Mouse (Mus musculus): ENCODE data around the gene Sept4. TPM values are rescaled to one million over a fixed set of nuclear protein-coding genes. Genes with fewer than 3 reads are reported as not detected.

Gene Sept4
- 962 and 1,033 TPM in 2 replicates for polyA plus RNA-seq (2012; rRNA removed)

DNA sequence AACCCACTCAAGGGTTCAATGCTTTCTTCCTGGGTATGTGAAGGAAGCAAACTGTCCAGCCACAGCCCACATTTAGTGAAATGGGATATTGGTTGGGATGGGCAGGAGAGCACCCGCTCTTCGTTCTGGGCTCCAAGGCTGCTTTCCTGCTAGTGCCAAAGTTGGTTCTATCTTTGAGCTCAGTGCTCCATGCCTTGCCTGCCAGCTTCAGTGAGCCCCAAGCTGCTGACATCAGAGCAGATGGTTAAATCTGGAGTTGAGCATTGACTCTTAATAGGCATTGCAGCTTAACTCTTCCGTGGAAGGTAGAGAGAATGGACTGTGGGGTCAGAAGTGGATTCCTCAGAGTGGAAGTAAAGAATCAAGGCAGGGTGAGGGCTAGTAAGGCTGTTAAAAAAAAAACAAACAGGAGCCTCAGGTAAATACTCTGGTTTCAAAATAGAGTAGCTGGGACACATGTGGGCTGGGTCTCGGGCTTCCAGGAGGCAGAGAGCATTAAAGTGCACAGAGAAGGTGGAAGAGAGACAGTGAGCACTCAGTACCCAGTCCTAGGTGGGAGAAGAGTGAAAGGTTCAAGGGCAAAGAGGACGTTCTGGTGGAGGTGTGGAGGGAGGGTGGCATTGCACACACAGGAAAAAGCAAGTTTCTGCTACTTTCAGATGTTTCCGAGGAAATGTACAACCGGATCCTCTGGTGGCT lies at the start of gene Sept4:
Sept4 (plus strand) TSS at position 649 of the 699 bp plus-strand sequence.
- no peak for TF ChIP-seq POLR2A (IDR thresholded peaks at IDR 0.05; ENCODE audit: borderline replicate concordance, insufficient read depth, low read length)
- no peak for TF ChIP-seq CTCF (IDR thresholded peaks at IDR 0.05; ENCODE audit: borderline replicate concordance, insufficient read depth, low read depth, low read length)
- 58% methylated on average over 7 of the region's 7 CpGs for WGBS
- no peaks in the 10 kb centered on the region for H3K4me1 ChIP-seq (ENCODE audit: control insufficient read depth, insufficient read depth, low read length)
- no peak for DNase-seq
- H3K4me3 ChIP-seq (replicated peaks; ENCODE audit: insufficient read depth, low read depth, low read length), result no peak within 1 kb of the TSS
- H3K27ac ChIP-seq (ENCODE audit: insufficient read depth, low read length), result no peak within 1 kb of the TSS
- no peaks in the 10 kb centered on the region for H3K27me3 ChIP-seq (ENCODE audit: control insufficient read depth, insufficient read depth, low read length)

DNA sequence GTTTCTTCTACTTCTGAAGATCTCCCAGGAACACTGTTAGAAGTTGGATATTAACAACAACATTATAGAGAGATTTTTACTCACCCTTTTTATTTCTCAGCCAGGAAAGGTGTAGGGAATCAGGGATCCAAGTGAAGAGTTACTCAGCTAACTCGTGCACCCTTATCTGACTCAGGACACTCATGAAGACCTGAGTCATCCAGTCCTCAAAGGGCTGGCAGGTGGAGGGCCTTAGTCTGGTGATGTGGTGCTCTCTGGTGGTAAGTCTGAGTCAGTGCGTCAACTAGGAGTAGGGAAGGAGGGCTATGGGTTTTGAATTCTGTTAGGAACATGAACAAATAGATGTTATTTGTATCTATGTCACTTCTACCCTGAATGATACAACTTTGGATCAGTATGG lies 49.4 kb upstream of the Sept4 start:
- H3K27ac ChIP-seq (ENCODE audit: insufficient read depth, low read length), result no peak overlapping the region
- H3K4me1 ChIP-seq (ENCODE audit: control insufficient read depth, insufficient read depth, low read length), result no peaks in the 10 kb centered on the region; the same call in 1 of the 2 replicates
- no peak for TF ChIP-seq POLR2A (IDR thresholded peaks at IDR 0.05; ENCODE audit: borderline replicate concordance, insufficient read depth, low read length)
- peak; percentile 75 for TF ChIP-seq CTCF (IDR thresholded peaks at IDR 0.05; ENCODE audit: borderline replicate concordance, insufficient read depth, low read depth, low read length)
- H3K4me3 ChIP-seq (replicated peaks; ENCODE audit: insufficient read depth, low read depth, low read length), result no peak overlapping the region
- peak; percentile 20 to 51 for DNase-seq
- no peaks in the 10 kb centered on the region for H3K27me3 ChIP-seq (ENCODE audit: control insufficient read depth, insufficient read depth, low read length)
- WGBS, result 14% methylated on average over 2 of the region's 2 CpGs

DNA sequence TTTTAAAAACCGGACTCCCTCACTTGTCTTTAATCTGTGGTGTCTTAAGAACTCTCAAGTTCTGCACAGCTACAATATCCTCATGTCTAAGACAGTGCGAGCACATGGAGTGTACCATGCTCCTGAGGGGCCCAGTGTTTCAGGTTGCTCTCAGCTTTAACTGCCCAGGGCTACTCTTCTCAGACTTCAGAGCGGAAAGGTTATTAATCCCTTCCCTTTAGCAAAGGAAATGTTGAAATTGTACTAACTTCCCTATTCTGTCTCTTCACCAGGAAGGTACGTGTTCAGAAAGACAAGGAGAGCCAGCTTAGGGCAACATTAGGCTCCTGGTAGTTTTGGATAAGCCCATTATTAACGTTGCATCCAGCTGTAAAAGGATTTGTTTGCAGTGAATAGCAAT lies 45.2 kb upstream of the Sept4 start:
- no peaks in the 10 kb centered on the region; the same call in 1 of the 2 replicates for H3K4me1 ChIP-seq (ENCODE audit: control insufficient read depth, insufficient read depth, low read length)
- DNase-seq, result no peak
- no peak overlapping the region for H3K27ac ChIP-seq (ENCODE audit: insufficient read depth, low read length)
- H3K27me3 ChIP-seq (ENCODE audit: control insufficient read depth, insufficient read depth, low read length), result no peaks in the 10 kb centered on the region
- WGBS, result 85% methylated on average over 5 of the region's 5 CpGs
- no peak overlapping the region for H3K4me3 ChIP-seq (replicated peaks; ENCODE audit: insufficient read depth, low read depth, low read length)
- TF ChIP-seq CTCF (IDR thresholded peaks at IDR 0.05; ENCODE audit: borderline replicate concordance, insufficient read depth, low read depth, low read length) (no peak), POLR2A (IDR thresholded peaks at IDR 0.05; ENCODE audit: borderline replicate concordance, insufficient read depth, low read length) (no peak)

DNA sequence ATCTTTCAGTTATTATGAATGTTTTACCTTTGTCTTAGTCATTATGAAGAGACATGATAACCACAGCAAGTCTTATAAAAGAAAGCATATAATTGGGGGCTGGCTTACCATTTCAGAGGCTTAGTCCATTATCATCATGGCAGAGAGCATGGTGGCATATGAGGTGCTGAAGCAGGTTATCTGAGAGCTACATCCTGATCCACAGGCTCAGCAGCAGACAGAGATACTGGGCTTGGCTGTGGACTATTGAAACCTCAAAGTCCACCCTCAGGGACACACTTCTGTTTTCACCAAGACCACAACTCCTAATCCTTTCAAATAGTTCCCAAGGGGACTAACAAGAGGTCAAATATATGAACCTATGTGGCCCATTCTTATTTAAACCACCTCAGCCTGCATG lies 44.7 kb upstream of the Sept4 start:
- no peak for DNase-seq
- Histone ChIP-seq H3K27ac (ENCODE audit: insufficient read depth, low read length) (no peak overlapping the region), H3K4me1 (ENCODE audit: control insufficient read depth, insufficient read depth, low read length) (no peaks in the 10 kb centered on the region; the same call in 1 of the 2 replicates), H3K4me3 (replicated peaks; ENCODE audit: insufficient read depth, low read depth, low read length) (no peak overlapping the region), H3K27me3 (ENCODE audit: control insufficient read depth, insufficient read depth, low read length) (no peaks in the 10 kb centered on the region)
- no peak for TF ChIP-seq CTCF (IDR thresholded peaks at IDR 0.05; ENCODE audit: borderline replicate concordance, insufficient read depth, low read depth, low read length)
- no peak for TF ChIP-seq POLR2A (IDR thresholded peaks at IDR 0.05; ENCODE audit: borderline replicate concordance, insufficient read depth, low read length)

DNA sequence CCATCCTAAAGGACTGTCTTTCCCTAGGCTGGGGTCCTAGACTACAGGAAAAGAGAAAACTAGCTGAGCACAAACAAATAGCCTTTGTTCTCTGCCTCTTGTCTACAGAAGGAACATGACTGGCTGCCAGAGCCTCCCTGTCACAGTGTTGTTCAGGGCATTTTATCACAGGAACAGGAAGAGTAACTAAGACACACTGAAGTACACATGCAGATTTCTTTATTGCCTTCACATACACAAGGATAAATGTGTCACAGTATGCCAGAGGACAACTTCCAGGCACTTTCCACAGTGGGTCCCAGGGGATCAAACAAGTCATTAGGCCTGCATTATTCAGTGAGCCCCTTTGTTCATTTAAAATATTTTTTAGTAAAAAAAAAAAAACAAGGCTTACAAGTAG lies 43.9 kb upstream of the Sept4 start:
- Histone ChIP-seq H3K4me3 (replicated peaks; ENCODE audit: insufficient read depth, low read depth, low read length) (no peak overlapping the region), H3K27me3 (ENCODE audit: control insufficient read depth, insufficient read depth, low read length) (no peaks in the 10 kb centered on the region), H3K27ac (ENCODE audit: insufficient read depth, low read length) (no peak overlapping the region), H3K4me1 (ENCODE audit: control insufficient read depth, insufficient read depth, low read length) (no peaks in the 10 kb centered on the region)
- DNase-seq, result no peak
- TF ChIP-seq CTCF (IDR thresholded peaks at IDR 0.05; ENCODE audit: borderline replicate concordance, insufficient read depth, low read depth, low read length) (no peak), POLR2A (IDR thresholded peaks at IDR 0.05; ENCODE audit: borderline replicate concordance, insufficient read depth, low read length) (no peak)

DNA sequence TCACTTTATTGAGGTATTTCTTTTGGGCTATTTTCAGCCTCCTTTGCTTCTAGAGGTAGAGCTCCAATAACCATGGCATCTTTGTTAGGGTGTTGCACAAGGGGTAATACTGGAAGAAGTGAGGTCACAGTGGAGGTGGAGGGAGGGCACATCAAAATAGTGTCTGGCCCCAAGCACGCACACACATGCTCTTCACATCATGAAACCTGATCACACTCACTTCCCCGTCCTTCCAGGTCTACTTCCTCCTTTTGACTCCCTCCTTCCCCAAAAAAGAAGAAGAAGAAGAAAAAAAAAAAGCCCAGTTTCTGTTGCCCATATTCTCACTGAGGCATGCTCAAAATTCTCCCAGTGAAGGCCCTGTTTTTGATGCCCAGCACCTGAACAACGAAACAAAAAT lies 41.3 kb upstream of the Sept4 start:
- WGBS, result 86% methylated on average over 3 of the region's 3 CpGs
- H3K4me3 ChIP-seq (replicated peaks; ENCODE audit: insufficient read depth, low read depth, low read length), result no peak overlapping the region
- DNase-seq, result no peak

DNA sequence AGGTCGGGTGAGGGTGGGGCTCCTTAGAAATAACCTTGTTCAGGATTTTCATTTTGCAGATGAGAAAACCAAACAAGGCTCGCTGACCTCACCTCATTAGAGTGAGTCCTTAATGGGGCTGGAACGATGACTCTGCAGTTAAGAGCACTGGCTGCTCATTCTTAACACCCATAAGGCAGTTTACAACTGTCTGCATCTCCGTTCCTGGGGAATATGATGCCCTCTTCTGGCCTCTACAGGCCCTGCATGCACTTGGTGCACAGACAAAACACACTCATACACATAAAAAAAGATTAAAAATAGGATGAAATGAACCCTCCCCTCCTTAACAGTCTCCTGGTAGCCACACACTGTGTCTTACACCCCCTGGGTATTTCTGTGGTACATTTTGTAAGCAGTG lies 40.7 kb upstream of the Sept4 start:
- no peak for DNase-seq
- no peak overlapping the region for H3K27ac ChIP-seq (ENCODE audit: insufficient read depth, low read length)
- H3K4me1 ChIP-seq (ENCODE audit: control insufficient read depth, insufficient read depth, low read length), result no peaks in the 10 kb centered on the region
- no peaks in the 10 kb centered on the region for H3K27me3 ChIP-seq (ENCODE audit: control insufficient read depth, insufficient read depth, low read length)
- H3K4me3 ChIP-seq (replicated peaks; ENCODE audit: insufficient read depth, low read depth, low read length), result no peak overlapping the region
- no peak for TF ChIP-seq POLR2A (IDR thresholded peaks at IDR 0.05; ENCODE audit: borderline replicate concordance, insufficient read depth, low read length)
- TF ChIP-seq CTCF (IDR thresholded peaks at IDR 0.05; ENCODE audit: borderline replicate concordance, insufficient read depth, low read depth, low read length), result no peak
- 72% methylated on average over 4 of the region's 4 CpGs for WGBS

More for the DNA sequence above, 41.3 kb upstream of the Sept4 start:
- H3K4me1 ChIP-seq (ENCODE audit: control insufficient read depth, insufficient read depth, low read length), result no peaks in the 10 kb centered on the region
- TF ChIP-seq POLR2A (IDR thresholded peaks at IDR 0.05; ENCODE audit: borderline replicate concordance, insufficient read depth, low read length), result no peak
- no peak for TF ChIP-seq CTCF (IDR thresholded peaks at IDR 0.05; ENCODE audit: borderline replicate concordance, insufficient read depth, low read depth, low read length)
- no peaks in the 10 kb centered on the region for H3K27me3 ChIP-seq (ENCODE audit: control insufficient read depth, insufficient read depth, low read length)
- H3K27ac ChIP-seq (ENCODE audit: insufficient read depth, low read length), result no peak overlapping the region

DNA sequence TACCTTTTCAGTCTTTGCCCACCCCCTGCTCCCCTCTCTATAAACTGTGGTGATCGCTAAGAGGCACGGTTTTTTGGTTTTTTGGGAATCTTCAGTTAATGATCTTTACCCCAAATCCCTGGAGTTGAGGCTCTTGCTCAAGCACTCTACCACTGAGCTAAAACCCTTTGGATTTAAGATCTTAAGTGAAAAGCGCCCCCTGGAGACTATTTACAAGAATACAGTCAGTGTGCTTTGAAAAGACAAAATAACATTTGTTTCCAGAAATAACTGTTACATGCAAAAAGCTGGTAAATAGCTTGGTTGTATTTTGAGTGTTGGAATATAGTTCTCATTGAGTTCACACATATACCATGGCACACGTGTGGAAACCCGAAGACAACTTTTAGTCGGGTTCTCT lies 37.0 kb upstream of the Sept4 start:
- TF ChIP-seq POLR2A (IDR thresholded peaks at IDR 0.05; ENCODE audit: borderline replicate concordance, insufficient read depth, low read length) (no peak), CTCF (IDR thresholded peaks at IDR 0.05; ENCODE audit: borderline replicate concordance, insufficient read depth, low read depth, low read length) (no peak)
- H3K27ac ChIP-seq (ENCODE audit: insufficient read depth, low read length), result no peak overlapping the region
- 54% methylated on average over 6 of the region's 6 CpGs for WGBS
- no peak overlapping the region for H3K4me3 ChIP-seq (replicated peaks; ENCODE audit: insufficient read depth, low read depth, low read length)
- no peaks in the 10 kb centered on the region for H3K27me3 ChIP-seq (ENCODE audit: control insufficient read depth, insufficient read depth, low read length)
- no peaks in the 10 kb centered on the region for H3K4me1 ChIP-seq (ENCODE audit: control insufficient read depth, insufficient read depth, low read length)
- no peak for DNase-seq
